In the genomic region with DNA sequence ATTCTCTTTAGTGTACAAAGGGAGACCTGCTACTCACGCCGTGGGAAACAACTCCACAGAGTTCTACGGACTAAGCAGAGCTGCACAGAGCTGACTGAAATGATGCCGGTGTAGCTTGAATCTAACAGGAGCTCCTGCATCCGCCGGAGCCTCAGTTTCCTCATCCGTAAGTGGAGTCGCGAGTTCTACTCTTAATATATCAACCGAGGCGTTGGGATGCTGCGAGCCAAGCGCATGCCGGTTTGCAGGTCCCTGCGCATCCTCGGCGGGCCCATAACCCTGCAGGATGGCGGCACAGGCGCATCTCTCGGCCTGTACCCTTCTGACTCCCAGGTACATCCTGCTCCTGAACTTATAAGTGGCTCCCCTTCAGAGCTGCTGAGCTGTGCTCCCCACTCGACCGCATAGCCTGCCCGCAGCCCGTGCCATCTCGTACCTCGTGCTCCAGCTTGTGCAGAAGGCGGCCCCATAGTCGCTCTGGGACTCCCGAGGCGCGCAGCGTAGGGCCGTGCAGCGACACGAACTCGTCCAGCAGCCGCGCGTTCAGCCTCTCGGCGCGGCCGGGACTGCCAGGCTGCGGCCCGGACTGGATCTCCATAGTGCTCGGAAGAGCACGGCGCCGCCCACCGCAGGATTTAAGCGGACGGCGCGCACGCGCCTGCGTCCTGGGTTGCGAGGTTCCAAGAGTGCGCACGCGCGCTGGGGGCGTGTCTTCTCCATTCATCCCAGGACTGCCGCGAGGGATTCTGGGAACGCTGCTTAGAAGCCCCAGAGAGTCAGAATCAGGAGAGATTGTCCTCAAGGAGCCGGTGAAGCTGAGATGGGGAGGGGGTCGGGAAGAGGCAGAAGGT, we compare ENCODE assay signal across 7 mouse cellular contexts. TPM values are rescaled to one million over a fixed set of nuclear protein-coding genes. Genes with fewer than 3 reads are reported as not detected.
A peak's percentile ranks its signal among the peaks of the same experiment; 100 is the strongest.
DNase-seq lines count a peak whose midpoint lies in the region; ATAC-seq and TF ChIP-seq lines count a peak whose summit lies in the region.

Ttll12 (minus strand) TSS at position 645 of the 851 bp plus-strand sequence.

- WGBS in intestine, embryonic 16.5 days: under 1% methylated on average over 68 of the region's 68 CpGs
- WGBS in midbrain, embryonic 11.5 days: under 1% methylated on average over 68 of the region's 68 CpGs
- WGBS in small intestine, adult 2 months: under 1% methylated on average over 68 of the region's 68 CpGs

- peak within 1 kb of the TSS; percentile 23; the same call in 1 of the 2 replicates for H3K27ac ChIP-seq in intestine, embryonic 16.5 days (ENCODE audit: low read length)
- no peak within 1 kb of the TSS for H3K27ac ChIP-seq in midbrain, embryonic 11.5 days (ENCODE audit: low read depth, low read length)
- no peak within 1 kb of the TSS for H3K27ac ChIP-seq in small intestine, adult 2 months (ENCODE audit: insufficient read depth, low read depth, low read length)

- intact Hi-C loops in left cerebral cortex, postnatal 36 days (cut with DNase I): no loop called here

- H3K4me3 ChIP-seq in intestine, embryonic 16.5 days (ENCODE audit: low read length): peak within 1 kb of the TSS; percentile 88
- H3K4me3 ChIP-seq in midbrain, embryonic 11.5 days (ENCODE audit: low read depth, low read length): peak within 1 kb of the TSS; percentile 74
- H3K4me3 ChIP-seq in small intestine, adult 2 months (ENCODE audit: low read depth, low read length): peak within 1 kb of the TSS; percentile 94

- TF ChIP-seq CTCF in small intestine, adult 2 months (IDR thresholded peaks at IDR 0.05; ENCODE audit: extremely low read depth, insufficient read length, insufficient replicate concordance, low read depth, low read length): no peak

- H3K4me2 ChIP-seq in intestine, embryonic 16.5 days (ENCODE audit: low read depth, low read length): peak within 1 kb of the TSS; percentile 90
- peak within 1 kb of the TSS; percentile 85 for H3K4me2 ChIP-seq in midbrain, embryonic 11.5 days

- peaks cover 34% of the 10 kb centered on the region for H3K4me1 ChIP-seq in intestine, embryonic 16.5 days (ENCODE audit: control insufficient read depth, insufficient read depth, low read length)
- peaks cover 14% of the 10 kb centered on the region for H3K4me1 ChIP-seq in midbrain, embryonic 11.5 days (ENCODE audit: control insufficient read depth, insufficient read depth, low read length)
- H3K4me1 ChIP-seq in small intestine, adult 2 months (ENCODE audit: control insufficient read depth, insufficient read depth, insufficient read length, low read length): peaks cover 10% of the 10 kb centered on the region

- no peaks in the 10 kb centered on the region for H3K9me3 ChIP-seq in intestine, embryonic 16.5 days (ENCODE audit: control insufficient read depth, low read length)
- H3K9me3 ChIP-seq in midbrain, embryonic 11.5 days (ENCODE audit: control insufficient read depth, low read length): no peaks in the 10 kb centered on the region

- DNase-seq in adrenal gland, adult 8-10 months: peak; percentile 91
- DNase-seq in embryo, embryonic 9.5 days (ENCODE audit: extremely low spot score): peak; percentile 92
- DNase-seq in gastrocnemius, postnatal 4 days (ENCODE audit: low spot score in 2 of 2): peak; percentile 91 to 95
- DNase-seq in left cerebral cortex, postnatal 36 days (ENCODE audit: low spot score in 2 of 2): peak; percentile 94 to 95
- DNase-seq in midbrain, embryonic 11.5 days (ENCODE audit: low spot score, missing footprints): peak; percentile 100

- no peaks in the 10 kb centered on the region for H3K36me3 ChIP-seq in intestine, embryonic 16.5 days (ENCODE audit: control insufficient read depth, insufficient read depth, low read length)
- H3K36me3 ChIP-seq in midbrain, embryonic 11.5 days (ENCODE audit: control insufficient read depth, insufficient read depth, low read length): no peaks in the 10 kb centered on the region
- no peaks in the 10 kb centered on the region for H3K36me3 ChIP-seq in small intestine, adult 2 months (ENCODE audit: control insufficient read depth, insufficient read depth, low read length)

- no peaks in the 10 kb centered on the region for H3K27me3 ChIP-seq in intestine, embryonic 16.5 days (replicated peaks; ENCODE audit: control insufficient read depth, insufficient read depth, low read length)
- no peaks in the 10 kb centered on the region for H3K27me3 ChIP-seq in midbrain, embryonic 11.5 days (ENCODE audit: control insufficient read depth, insufficient read depth, low read length)
- H3K27me3 ChIP-seq in small intestine, adult 2 months (ENCODE audit: control insufficient read depth, insufficient read depth, low read length): no peaks in the 10 kb centered on the region

- peak; percentile 65; the same call in 1 of the 2 replicates for TF ChIP-seq POLR2A in small intestine, adult 2 months (IDR thresholded peaks at IDR 0.05; ENCODE audit: low read depth, low read length)

- H3K9ac ChIP-seq in intestine, embryonic 16.5 days (ENCODE audit: low read depth, low read length): peak within 1 kb of the TSS; percentile 85
- peak within 1 kb of the TSS; percentile 79 for H3K9ac ChIP-seq in midbrain, embryonic 11.5 days (ENCODE audit: low read length)

- peak; percentile 90 for ATAC-seq in intestine, embryonic 16.5 days
- peak; percentile 95 for ATAC-seq in midbrain, embryonic 11.5 days (ENCODE audit: low FRiP score)

RNA-seq across cellular contexts. Expression of gene Ttll12, which starts in this region (rescaled TPM):
- total RNA-seq in adrenal gland, adult 8-10 months (2022): 10 to 100 TPM; 38.9 to 46.7 (median 42.5) TPM
- 10 to 100 TPM; 15.5 to 17.6 TPM for total RNA-seq in gastrocnemius, postnatal 4 days (2021)
- polyA plus RNA-seq in intestine, embryonic 16.5 days (2015; fragmentation: Nextera tagmentation; extraction: Ambion mirVana): 29.3 and 30.2 TPM in 2 replicates
- 10 to 100 TPM; 11.7 to 13.8 TPM for total RNA-seq in left cerebral cortex, postnatal 36 days (2021)
- 46.5 and 46.9 TPM in 2 replicates for polyA plus RNA-seq in midbrain, embryonic 11.5 days (2014; fragmentation: Nextera tagmentation; extraction: Ambion mirVana)
- polyA plus RNA-seq in small intestine, adult 2 months (2012; rRNA removed): 12.9 and 17.5 TPM in 2 replicates
